Mouse (Mus musculus): ENCODE data around the gene Cenpj.
A peak's percentile ranks its signal among the peaks of the same experiment; 100 is the strongest.

Gene Cenpj

DNA sequence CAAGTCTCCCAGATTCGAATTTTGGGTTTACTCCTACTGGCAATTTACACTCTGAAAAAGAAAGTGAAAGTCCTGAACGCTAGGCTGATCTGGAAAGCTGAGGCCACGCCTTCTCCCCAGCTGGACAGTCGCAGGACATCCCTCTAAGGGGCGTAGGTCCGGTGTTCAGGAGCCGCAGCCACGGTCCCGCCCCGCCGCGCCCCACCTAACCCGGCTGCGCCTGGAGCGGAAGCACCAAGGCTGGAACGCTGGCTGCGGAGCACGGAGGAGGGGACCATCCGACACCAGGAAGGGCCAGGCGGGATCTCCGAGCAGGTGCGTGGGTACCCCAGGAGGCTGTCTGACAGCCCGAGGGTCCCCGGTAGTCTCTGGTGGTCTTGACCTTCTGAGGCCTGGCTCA lies at the start of gene Cenpj, which contains the start of gene Parp4:
Cenpj (minus strand) TSS at position 10 of the 400 bp plus-strand sequence.
Parp4 (plus strand) TSS at position 204 of the 400 bp plus-strand sequence.
- peak; percentile 49 for DNase-seq (ENCODE audit: low read depth, low spot score)

- DNase-seq (ENCODE audit: low read depth, low spot score), result no peak
These were observed 45.2 kb upstream of the Cenpj start for GRCm38 (mm10) chr14:56620425-56620824.

GRCm38 (mm10) chr14:56617470-56617869 lies 42.2 kb upstream of the Cenpj start:
- no peak for DNase-seq (ENCODE audit: low read depth, low spot score)

- DNase-seq (ENCODE audit: low read depth, low spot score), result no peak
These were observed 38.0 kb upstream of the Cenpj start for GRCm38 (mm10) chr14:56613212-56613611.

DNA sequence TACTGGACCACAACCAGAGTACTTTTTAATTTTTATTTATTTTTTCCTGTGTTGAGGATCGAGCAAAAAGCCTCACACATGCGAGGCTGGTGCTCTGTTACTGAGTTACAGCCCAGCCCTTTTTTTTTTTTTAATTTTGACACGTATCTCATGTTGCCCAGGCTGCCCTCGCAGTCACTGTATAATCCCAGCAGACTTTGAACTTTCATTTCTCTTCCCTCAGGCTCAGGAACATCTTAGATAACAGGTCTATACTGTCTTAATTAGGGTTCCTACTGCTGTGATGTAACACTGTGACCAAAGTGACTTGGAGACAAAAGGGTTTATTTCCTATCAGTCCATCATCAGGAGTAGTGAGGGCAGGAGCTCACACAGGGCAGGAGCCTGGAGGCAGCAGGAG lies 29.9 kb upstream of the Cenpj start:
- DNase-seq (ENCODE audit: low read depth, low spot score), result no peak

GRCm38 (mm10) chr14:56604438-56604837 lies 29.2 kb upstream of the Cenpj start:
- no peak for DNase-seq (ENCODE audit: low read depth, low spot score)

- no peak for DNase-seq (ENCODE audit: low read depth, low spot score)
These were observed 26.8 kb upstream of the Cenpj start for GRCm38 (mm10) chr14:56602069-56602468.

DNA sequence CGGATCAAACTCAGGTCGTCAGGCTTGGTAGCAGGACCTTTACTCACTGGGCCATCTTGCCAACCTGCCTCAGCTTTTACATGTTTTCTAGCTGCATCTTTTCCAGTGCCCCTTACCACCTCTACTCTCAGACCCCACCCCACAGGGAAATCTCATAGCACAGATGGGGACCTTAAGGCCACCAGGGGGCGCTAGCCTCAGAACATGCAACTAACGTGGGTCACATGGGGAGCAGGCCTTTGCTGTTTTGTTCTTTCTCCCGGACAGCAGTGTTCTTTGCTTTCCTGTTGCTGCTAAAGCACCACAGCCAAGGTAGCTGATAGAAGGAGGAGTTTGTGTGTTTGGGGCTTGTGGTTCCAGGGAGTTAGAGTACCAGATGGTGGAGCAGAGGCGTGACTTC lies 23.5 kb upstream of the Cenpj start:
- peak; percentile 23 for DNase-seq (ENCODE audit: low read depth, low spot score)

DNA sequence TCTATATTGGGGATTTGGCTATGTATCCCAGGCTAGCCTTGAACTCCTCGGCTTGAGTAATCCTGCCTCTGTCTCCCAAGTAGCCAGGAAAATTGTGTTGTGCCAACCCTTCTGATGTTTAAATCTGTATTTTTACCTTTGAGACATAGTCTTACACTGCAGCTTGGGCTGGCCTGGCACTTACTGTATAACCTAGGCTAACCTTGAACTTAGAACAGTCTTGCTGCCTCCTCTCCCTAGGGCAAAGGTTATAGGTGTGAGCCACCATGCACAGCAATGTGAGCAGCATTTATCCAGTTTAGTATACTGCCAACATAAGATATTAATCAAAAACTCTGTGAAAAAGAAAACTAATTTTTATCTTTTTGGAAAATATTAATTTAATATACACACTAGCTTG lies 19.6 kb upstream of the Cenpj start:
- DNase-seq (ENCODE audit: low read depth, low spot score), result no peak

DNA sequence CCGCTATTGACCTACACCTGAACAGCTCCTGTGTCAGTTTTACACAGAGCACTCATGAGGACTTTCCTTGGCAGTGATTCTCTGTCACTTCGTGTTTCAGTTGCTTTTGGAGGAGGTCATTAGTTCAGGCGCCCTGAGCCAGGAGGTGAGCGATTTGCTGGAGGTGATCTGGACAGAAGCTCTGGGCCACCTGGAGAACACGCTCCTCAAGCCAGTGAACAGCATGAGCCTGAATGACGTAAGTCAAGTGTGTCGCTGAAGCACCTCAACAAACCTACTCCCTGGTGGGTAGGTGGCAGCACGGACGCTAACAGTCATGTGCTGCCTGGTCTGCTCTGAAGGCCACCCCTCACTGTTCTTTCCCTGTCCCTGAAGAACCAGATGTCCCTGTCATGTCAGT lies 17.0 kb upstream of the Cenpj start:
- no peak for DNase-seq (ENCODE audit: low read depth, low spot score)

- DNase-seq (ENCODE audit: low read depth, low spot score), result no peak
These were observed 7.1 kb upstream of the Cenpj start for GRCm38 (mm10) chr14:56582294-56582693.

- DNase-seq (ENCODE audit: low read depth, low spot score), result no peak
These were observed 5.9 kb upstream of the Cenpj start for GRCm38 (mm10) chr14:56581117-56581516.

- DNase-seq (ENCODE audit: low read depth, low spot score), result no peak
These were observed 3.8 kb upstream of the Cenpj start for GRCm38 (mm10) chr14:56579011-56579410.

- DNase-seq (ENCODE audit: low read depth, low spot score), result no peak
These were observed 1.0 kb upstream of the Cenpj start for GRCm38 (mm10) chr14:56575969-56576901.

DNA sequence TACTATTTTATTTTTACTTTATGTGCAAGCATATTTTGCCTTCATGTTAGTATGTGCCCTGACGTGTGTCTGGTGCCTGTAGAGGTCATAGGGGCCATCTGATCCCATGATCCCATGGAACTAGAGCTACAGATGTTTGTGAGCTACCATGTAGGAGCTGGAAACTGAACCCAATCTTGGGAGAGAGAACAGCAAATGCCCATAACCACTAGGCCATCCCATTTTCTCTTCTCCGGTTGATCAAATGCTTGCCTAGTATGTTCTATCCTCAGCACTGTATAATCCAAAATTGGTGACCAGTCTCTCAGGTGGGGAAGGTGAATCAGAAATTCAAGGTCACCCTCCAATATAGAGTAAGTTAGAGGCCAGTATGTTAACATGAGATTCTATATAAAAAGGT lies 2.7 kb downstream of the Cenpj start:
- no peak for DNase-seq (ENCODE audit: low read depth, low spot score)

- peak; percentile 94 for DNase-seq (ENCODE audit: low read depth, low spot score)
These were observed 3.7 kb downstream of the Cenpj start for GRCm38 (mm10) chr14:56571310-56572093.

DNA sequence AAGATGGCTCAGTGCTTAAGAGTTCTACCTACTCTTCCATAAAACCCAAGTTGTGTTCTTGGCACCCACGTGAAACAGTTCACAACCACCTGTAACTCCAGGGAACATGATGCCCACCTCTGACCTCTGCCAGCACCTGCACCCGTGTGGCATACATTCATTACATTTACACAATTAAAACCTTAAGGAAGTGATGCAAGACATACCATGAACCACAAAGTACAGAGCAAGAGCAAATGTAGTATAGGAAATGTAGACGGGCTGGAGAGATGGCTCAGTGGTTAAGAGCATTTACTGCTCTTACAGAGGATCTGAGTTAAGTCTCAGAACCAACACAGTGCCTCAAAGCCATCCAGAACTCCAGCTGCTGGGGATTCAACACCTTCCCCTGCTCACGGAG lies 6.2 kb downstream of the Cenpj start:
- DNase-seq (ENCODE audit: low read depth, low spot score), result no peak

DNA sequence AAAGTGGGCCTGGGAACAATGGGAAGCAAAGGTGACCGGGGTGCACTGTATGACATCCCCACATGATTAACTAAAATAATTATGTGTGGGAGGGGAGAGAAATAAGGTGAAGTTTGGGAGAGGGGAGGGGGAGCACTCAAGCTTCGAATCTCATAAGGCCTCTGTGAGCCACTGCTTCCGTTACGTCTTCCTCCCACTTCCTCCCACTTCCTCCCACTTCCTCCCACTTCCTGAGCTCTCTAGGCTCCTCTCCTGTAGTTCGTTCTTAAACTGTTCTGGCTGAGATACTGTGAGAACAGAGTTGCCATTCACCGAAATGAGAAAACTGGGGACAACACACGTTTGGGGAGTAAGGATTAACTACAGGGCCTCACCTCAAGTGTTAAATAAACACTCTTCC lies 7.7 kb downstream of the Cenpj start:
- no peak for DNase-seq (ENCODE audit: low read depth, low spot score)

DNA sequence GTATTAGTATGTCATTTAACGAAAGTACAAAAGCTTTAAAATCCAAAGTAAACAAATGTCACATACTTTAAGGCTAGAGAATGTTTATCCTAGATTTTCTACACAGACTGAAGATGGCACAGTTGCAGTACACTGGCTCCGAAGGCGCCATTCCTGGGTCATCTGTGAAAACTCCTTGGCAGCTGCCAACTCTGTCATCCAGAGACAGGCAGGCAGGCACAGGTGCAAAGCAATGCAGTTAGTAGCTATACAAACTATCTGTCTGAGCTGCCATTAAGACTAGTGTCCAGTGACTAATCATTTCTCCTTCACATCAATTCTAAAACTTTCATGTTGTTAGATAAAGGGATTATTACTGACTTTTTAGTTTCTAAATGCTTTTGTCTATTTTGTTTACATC lies 16.1 kb downstream of the Cenpj start:
- DNase-seq (ENCODE audit: low read depth, low spot score), result no peak

DNA sequence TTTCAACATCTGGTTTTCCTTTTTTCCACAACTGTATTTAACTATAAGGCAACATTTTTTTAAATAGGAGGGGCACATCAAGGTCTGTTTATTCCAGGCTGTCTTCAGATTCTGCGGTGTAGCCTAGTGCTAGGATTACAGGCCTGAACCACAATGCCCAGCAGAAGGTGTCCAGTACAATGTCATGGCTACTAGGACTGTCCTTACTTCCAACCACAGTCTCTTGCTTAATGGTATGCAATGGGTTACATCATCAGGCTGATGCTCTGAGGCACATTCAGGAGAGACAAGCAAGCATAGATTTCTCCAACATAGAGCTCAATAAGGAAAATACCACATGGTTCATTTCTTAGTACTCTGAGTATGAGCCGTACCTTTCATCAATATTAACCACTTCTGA lies 20.5 kb downstream of the Cenpj start:
- DNase-seq (ENCODE audit: low read depth, low spot score), result no peak

- no peak for DNase-seq (ENCODE audit: low read depth, low spot score)
These were observed 21.9 kb downstream of the Cenpj start for GRCm38 (mm10) chr14:56553331-56553730.

GRCm38 (mm10) chr14:56552924-56553323 lies 22.3 kb downstream of the Cenpj start:
- DNase-seq (ENCODE audit: low read depth, low spot score), result no peak

DNA sequence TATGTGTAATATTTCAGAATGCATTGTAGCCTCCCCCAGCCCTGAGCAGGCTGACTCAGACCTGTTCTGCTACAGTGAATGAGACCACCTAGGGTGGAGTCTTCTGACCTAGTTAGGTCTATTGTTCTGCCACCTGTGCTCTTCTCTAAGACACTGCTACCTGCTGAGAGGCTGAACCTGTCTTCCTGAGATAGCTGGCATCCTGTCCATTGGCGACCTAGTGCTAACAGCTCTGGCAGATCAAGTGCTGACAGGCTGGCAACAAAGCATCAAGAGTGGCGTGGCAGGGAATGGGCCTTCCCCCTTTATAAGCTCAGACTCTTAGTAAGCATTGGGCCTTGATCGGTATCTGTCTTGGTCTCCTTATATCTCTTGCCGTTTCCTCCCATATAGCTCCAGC lies 24.3 kb downstream of the Cenpj start:
- DNase-seq (ENCODE audit: low read depth, low spot score), result no peak
